Mouse (Mus musculus): ENCODE results near the gene Trim47.

Trim47 gene

GRCm38 (mm10) chr11:116127156-116127980 is at the start of gene Trim47:
Gene Trim47, minus strand, starts transcription at chr11:116127210.
- DNase-seq (ENCODE audit: low spot score) = peak; percentile 85

GRCm38 (mm10) chr11:116176010-116176409 is 49.0 kb upstream of the Trim47 start:
- DNase-seq (ENCODE audit: low spot score) = no peak

DNA sequence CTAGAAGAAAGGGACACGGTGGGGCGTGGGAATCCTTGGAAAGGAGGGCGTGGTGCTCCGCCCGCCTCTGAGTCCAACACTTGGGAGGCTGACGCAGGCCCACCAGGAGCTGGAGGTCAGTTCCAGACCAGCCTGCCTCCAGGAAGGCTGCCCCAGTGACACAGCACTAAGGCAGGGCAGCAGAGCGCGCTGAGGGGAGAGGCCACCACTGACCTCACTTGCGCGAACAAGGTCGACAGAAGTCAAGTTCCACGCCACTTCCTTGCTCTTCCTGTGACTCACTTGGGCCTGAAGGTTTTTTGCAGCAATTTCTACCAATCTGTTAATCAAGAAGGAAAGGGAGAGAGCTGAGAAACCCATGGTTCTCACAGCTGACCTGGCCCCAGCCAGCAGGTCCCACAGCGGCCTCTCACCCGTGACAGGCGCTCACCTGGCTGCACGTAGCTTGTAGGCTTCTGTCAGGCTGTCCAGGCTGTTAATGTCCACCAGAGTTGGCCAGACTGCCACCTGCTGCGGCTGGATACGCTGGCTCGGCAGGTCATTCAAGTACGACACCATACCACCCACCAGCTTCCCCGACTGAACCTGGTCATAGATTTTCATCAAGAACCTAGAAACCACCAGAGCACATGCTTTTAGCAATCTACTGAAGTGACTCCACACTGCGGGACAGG is 47.9 kb upstream of the Trim47 start:
- no peak for DNase-seq (ENCODE audit: low spot score)

DNA sequence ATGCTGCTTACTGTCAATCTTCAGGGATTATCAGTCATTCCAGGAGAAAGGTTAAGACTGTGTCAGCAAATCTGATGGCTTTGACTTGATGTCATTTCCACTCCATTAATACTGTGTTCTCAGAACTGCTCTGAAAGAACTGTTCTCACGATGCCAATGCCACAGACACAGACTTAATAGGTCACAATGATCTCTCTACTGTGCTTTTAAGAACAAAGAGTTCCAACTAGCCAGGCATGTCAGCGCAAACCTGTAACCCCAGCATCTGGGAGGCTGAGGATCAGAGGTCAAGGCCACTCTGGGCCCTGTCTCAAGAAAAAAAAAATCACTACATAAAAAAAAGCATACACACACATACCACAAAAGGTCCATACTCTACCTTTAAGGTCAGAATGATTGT is 44.9 kb upstream of the Trim47 start:
- DNase-seq (ENCODE audit: low spot score) = no peak

GRCm38 (mm10) chr11:116170003-116170800 is 43.2 kb upstream of the Trim47 start:
- DNase-seq (ENCODE audit: low spot score) = no peak

DNA sequence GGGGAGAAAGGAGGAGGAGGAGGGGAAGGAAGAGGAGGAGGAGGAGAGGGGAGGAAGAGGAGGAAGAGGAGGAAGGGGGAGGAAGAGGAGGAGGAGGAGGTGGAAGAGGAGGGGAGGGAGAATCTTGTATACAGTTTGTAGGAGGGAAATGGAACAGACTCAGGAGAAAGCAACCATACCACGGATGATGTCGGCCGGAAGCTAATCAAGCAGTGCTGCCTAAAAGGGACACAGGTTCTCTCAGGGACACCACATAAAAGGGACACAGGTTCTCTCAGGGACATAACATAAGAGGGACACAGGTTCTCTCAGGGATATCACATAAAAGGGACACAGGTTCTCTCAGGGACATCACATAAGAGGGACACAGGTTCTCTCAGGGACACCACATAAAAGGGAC is 42.2 kb upstream of the Trim47 start:
- DNase-seq (ENCODE audit: low spot score) = no peak

GRCm38 (mm10) chr11:116167884-116168439 is 41.0 kb upstream of the Trim47 start, which contains the start of gene Fbf1:
Gene Fbf1, minus strand, starts transcription at chr11:116168166.
- peak; percentile 91 for DNase-seq (ENCODE audit: low spot score)

DNA sequence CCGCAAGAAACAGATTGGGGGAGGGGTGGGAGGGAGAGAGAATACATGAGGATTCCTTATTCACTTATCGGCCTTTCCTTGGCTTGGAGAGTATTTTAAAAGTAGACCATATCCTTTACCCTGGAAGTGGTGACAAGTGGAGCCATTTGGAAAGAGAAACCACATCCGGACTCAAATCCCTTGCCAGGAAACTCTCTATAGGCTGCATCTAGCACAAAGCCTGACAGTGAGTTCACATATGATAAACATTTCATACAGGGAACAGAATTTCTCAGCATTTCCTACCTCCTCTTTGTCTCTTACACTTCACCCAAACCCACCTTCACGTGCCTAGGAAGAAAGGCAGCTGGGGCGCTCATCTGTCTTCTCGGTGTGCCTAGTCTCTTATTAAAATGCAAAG is 40.2 kb upstream of the Trim47 start:
- DNase-seq (ENCODE audit: low spot score) = no peak

GRCm38 (mm10) chr11:116163002-116163401 is 36.0 kb upstream of the Trim47 start:
- no peak for DNase-seq (ENCODE audit: low spot score)

- DNase-seq (ENCODE audit: low spot score) = no peak
These were observed 35.1 kb upstream of the Trim47 start for GRCm38 (mm10) chr11:116162146-116162545.

DNA sequence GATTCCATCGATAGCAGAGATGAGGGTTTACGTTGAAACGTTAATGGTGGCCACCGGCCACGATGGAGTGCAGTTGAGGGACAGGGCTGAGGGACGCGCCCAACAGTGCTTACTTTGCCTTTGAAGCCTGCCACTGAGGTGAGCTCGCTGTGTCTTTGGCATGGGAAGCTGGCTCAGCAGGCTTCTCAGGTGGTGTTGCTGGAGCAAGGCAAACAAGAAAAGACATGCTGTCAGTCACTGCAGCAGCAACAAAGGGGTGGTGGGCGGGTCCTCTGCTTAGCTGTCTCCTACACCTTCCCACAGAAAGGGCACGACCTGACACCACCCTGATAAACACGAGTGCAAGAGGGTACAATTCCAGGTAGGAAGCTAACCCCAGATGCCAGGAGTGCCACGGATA is 34.3 kb upstream of the Trim47 start:
- DNase-seq (ENCODE audit: low spot score) = no peak

GRCm38 (mm10) chr11:116150960-116151359 is 23.9 kb upstream of the Trim47 start:
- DNase-seq (ENCODE audit: low spot score) = no peak

GRCm38 (mm10) chr11:116149341-116149740 is 22.3 kb upstream of the Trim47 start:
- no peak for DNase-seq (ENCODE audit: low spot score)

DNA sequence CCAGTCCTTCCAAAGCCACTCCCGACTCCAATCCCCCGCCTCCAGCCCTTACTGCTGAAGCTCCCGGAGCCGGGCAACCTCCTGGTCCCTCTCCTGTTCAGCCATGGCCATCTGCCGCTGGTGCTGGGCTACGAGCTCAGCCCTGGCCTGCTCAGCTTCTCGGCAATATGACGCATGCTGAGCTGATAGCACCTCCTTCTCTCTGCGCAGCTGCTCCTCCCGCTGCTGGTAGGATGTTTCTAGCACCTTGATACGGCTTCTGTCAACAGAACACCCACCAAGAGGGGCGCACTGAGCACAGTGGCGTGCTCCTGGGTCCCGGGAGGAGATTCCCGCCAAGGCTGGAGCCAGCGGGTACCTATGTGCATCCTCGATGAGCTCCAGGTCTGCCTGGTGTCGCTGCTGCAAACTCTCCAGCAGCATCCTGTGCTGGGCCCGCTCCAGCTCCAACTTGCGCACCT is 21.8 kb upstream of the Trim47 start:
- no peak for DNase-seq (ENCODE audit: low spot score)

DNA sequence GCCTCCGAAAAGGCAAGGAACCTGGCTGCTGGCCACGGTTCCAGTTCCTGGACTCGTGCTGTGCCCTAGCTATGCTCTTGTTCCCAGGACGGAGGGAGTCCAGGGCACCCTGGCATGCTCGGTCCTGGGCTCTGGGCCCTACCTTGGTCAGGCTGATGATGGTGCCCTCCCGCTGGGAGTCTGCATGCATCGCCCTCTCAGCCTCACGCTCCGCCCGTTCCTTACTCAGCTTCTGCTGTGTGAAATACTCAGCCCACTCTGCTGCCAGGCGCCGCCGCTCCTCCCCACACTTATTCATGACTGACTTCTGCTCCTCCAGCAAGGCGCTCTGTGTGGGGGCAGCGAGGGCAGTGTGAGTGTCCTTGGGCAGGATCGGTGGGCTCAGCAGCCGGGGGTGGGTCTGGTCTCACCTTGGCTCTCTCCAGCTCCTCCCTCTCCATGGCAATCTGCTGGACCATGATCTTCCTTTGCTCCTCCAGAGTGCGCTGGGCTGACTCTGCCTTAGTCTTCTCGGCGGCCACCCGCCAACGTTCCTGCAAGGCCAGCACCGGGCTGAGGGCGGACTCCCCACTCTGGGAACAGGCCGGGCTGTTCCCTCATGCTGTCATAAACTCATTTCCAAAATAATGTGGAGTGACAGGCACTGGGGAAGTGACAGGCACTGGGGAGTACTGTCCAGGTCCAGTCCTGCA is 19.4 kb upstream of the Trim47 start:
- peak; percentile 27 for DNase-seq (ENCODE audit: low spot score)

DNA sequence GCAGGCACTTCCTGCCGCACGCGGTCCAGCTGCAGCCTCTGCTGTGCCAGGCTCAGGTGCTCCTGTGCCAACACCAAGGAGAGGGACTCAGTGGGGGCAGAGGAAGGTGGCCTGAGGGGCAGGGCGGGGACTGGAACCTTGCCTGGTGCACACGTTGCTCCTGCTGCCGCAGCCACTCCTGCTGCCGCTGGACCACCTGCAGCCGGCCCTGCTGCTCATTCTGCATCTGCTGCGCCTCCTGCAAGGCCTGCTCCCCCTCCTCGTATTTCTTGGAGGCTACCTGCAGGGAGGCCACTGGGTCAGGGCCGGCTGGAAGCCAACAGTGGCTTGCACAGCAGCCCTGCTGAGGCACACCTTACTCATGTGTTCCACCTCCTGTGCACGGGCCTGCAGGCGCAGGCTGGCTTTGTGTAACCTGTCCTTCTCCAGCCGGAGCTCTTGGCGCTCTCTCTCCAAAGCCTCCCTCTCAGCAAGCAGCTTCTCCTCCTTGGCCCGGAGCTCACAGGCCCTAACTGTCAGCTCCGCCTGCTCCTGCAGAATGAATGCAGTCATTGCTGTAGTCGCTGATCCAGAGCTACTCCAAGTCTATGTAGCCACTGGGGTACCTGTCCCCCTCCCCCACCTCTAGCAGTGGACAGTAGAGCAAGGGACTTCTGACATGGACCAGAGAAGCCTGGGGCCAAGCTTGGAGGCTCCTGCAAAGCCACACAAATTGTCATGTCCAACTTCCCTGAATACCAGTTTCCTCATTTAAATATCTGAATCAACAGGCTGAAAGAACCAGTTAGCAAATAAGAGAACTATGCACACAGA is 18.7 kb upstream of the Trim47 start:
- DNase-seq (ENCODE audit: low spot score) = no peak

- DNase-seq (ENCODE audit: low spot score) = no peak
These were observed 16.5 kb upstream of the Trim47 start for GRCm38 (mm10) chr11:116143468-116143867.

GRCm38 (mm10) chr11:116142211-116142991 is 15.4 kb upstream of the Trim47 start:
- DNase-seq (ENCODE audit: low spot score) = no peak

DNA sequence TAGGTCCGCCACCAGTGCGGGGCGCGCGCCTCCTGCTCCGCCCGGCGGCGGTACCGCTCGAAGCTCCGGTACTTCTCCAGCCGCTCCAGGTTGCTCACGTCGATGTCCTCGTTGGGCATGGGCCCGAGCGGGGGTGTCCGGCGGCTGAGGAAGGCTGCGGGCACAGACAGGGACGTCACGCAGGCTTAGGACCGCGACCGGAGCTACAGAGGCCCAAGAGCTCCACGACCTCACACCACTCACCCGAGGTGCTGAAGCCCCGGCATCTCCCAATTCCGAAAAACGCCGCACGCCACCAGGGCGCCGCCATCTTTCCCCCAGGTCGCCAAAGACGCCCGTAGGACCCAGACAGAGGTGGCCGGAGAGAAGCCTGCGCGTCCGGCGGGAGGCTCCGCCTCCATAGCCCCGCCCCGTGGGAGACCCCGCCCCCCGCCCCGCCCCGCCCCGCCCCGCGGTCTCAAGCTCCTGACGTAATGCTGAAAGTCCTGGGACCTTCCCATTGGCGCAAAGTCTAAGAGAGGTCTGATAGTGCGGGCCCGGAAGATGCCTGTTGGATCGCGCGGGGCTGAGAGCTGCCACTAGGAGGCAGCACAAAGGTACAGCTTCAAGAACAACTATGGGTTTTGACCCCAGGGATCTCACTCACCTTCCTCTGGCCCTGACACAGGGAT is 11.6 kb upstream of the Trim47 start, which contains the start of gene Mrpl38:
Gene Mrpl38, minus strand, starts transcription at position 401 of the 671 bp plus-strand sequence.
- peak; percentile 84 for DNase-seq (ENCODE audit: low spot score)

Measured in ovary, adult 18-20 months (tissue).